10 mouse cellular contexts compared by ENCODE assay signal in genomic region chrX:11443543-11443942, GRCm38 (mm10).
DNase-seq lines count a peak whose midpoint lies in the region; ATAC-seq and TF ChIP-seq lines count a peak whose summit lies in the region.
"Had no signal": no experiment of that assay in that cellular context is flagged by ENCODE, and none has a peak within 500 bp of the region (broad histone marks: within the 10 kb centered on the region; RNA-seq: fewer than 3 reads in every experiment).

No protein-coding gene starts in this region.

- no peaks in the 10 kb centered on the region for H3K79me2 ChIP-seq in heart, adult 2 months (replicated peaks; ENCODE audit: control insufficient read depth, insufficient read depth, low read length)

- TF ChIP-seq EP300 in heart, adult 2 months (IDR thresholded peaks at IDR 0.05; ENCODE audit: insufficient read depth, low read depth, low read length), result no peak

- TF ChIP-seq CTCF in heart, adult 2 months (IDR thresholded peaks at IDR 0.05), result peak; percentile 41
- TF ChIP-seq CTCF in layer of hippocampus, adult 2 months (conservative IDR thresholded peaks at IDR 0.05), result peak; percentile 53

- no peaks in the 10 kb centered on the region for H3K36me3 ChIP-seq in heart, adult 2 months (ENCODE audit: control insufficient read depth, insufficient read depth, low read length)
- H3K36me3 ChIP-seq: embryonic facial prominence, embryonic 10.5 days; limb, embryonic 15.5 days had no signal

- no peak for ATAC-seq in monocyte, adult 5-6 weeks (replicated peaks; ENCODE audit: insufficient number of reproducible peaks, low FRiP score, low TSS enrichment, poor library complexity, severe bottlenecking)

- no peak for DNase-seq in heart, adult 2 months
- no peak for DNase-seq in heart, adult 11 months
- DNase-seq in layer of hippocampus, adult 2 months (ENCODE audit: low spot score in 2 of 2), result no peak
- no peak for DNase-seq in layer of hippocampus, postnatal 10 days (ENCODE audit: low spot score in 2 of 2)
- peak; percentile 14 for DNase-seq in right cerebral cortex, postnatal 14 days
- no peak for DNase-seq in right cerebral cortex, postnatal 25 days
- DNase-seq in MN1 (ENCODE audit: low spot score), result no peak

- no peak overlapping the region for H3K9ac ChIP-seq in heart, adult 2 months (ENCODE audit: low read depth, low read length)
- H3K9ac ChIP-seq: limb, embryonic 15.5 days had no signal

- peaks cover 5% of the 10 kb centered on the region for H3K4me1 ChIP-seq in heart, adult 2 months (ENCODE audit: control insufficient read depth, insufficient read depth, low read length)

- 52% methylated on average over 7 of the region's 7 CpGs for WGBS in heart, adult 2 months

- no peak overlapping the region for H3K4me3 ChIP-seq in heart, adult 2 months
- H3K4me3 ChIP-seq in layer of hippocampus, adult 2 months, result no peak overlapping the region
- H3K4me3 ChIP-seq: embryonic facial prominence, embryonic 10.5 days; limb, embryonic 15.5 days had no signal

- H3K27ac ChIP-seq in heart, adult 2 months, result no peak overlapping the region
- no peak overlapping the region for H3K27ac ChIP-seq in layer of hippocampus, adult 2 months
- H3K27ac ChIP-seq: embryonic facial prominence, embryonic 10.5 days; limb, embryonic 15.5 days had no signal

- no peak for TF ChIP-seq POLR2A in heart, adult 2 months (IDR thresholded peaks at IDR 0.05; ENCODE audit: insufficient read depth, low read depth, low read length)

- intact Hi-C loops in heart, adult 2 months (cut with DNase I), result no loop called here

- no peaks in the 10 kb centered on the region for H3K27me3 ChIP-seq in heart, adult 2 months (ENCODE audit: control insufficient read depth, insufficient read depth, low read length)
